Mouse (Mus musculus) forelimb bud, embryonic 11.5 days (tissue): ENCODE data around the gene Spata46.

ENCODE experiments used
- DNase-seq: peaks from one replicate; pipeline ENCODE4 v3.0.0-alpha.2; 2012; ENCODE audit warnings: low read depth, low spot score

Spata46 gene

GRCm38 (mm10) chr1:170339943-170340342, 31.3 kb downstream of the Spata46 start:
- no peak for DNase-seq

DNA sequence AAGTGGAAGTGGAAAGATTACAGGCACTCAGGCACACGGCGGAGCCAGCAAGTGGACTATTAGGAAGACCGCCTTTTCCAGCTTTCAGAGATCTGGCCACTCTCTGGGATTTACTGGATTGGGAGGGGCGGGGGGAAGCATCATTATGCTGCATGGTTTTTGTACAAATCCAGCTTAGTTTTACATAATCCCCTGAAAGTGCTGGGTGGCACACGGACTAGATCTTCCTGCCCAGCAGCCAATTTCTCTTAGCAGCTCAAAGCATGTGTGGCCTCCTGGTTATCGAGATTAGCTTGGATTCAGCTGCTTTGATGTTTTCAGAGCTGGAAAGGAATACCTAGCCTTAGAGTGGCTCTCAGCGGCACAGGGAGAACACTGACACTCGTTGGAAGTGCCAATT, 34.5 kb downstream of the Spata46 start:
- no peak for DNase-seq

DNA sequence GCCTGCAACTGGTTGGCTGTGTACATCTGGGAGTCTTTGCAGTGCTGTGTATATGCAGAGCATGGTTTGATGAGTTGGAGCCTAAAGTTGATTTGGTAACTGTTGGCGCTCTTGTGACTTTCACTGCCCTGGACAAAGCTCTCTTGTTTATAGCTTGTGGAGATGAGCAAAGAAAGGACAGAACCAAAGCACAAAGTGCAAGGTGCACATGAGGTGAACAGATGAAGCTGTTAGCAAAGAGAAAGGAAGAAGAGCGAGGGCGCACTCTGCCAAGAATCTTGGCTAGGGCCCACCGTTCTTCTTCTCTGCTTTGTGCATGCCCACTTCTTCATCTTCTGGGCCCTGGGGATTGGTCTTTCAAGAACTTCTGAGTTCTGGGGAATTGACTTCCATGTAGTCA, 35.3 kb downstream of the Spata46 start:
- no peak for DNase-seq

GRCm38 (mm10) chr1:170346266-170346665, 37.7 kb downstream of the Spata46 start:
- no peak for DNase-seq

DNA sequence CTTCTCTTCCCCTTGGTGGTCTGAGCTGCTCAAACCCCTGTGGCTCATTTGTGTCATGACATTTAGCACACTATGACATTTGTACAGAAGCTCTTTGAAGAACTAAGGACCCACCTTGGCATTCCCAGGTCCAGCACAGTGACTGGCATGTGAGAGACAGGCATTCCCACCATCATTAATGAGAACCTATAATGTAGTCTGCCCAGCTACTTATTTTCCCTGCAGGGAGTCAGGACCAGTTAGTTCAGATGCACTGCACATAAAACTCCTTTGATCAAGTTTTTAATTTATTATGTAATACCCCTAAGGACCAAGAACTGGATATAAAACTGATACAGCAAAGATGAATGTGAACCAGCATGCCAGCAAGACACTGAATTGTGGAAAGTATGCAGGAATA, 42.5 kb downstream of the Spata46 start:
- DNase-seq = no peak

DNA sequence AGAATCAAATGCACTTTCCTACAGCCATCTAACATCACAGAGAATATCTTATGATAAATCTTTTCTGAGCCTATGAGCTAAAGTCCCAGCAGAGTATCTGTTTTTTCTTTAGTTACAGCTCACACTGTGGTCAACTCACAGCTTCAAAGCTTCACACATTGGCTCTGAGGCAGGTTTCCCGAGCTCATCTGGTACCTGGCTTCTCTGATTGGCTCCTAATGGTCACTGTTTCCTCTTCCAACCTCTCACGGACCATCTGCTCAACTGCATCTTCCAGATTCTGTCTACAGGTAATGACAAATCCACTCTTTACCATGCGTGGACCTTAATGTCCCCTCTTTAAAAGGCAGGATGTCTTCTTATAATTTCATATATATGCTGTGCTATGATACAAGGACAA, 44.7 kb downstream of the Spata46 start:
- no peak for DNase-seq

DNA sequence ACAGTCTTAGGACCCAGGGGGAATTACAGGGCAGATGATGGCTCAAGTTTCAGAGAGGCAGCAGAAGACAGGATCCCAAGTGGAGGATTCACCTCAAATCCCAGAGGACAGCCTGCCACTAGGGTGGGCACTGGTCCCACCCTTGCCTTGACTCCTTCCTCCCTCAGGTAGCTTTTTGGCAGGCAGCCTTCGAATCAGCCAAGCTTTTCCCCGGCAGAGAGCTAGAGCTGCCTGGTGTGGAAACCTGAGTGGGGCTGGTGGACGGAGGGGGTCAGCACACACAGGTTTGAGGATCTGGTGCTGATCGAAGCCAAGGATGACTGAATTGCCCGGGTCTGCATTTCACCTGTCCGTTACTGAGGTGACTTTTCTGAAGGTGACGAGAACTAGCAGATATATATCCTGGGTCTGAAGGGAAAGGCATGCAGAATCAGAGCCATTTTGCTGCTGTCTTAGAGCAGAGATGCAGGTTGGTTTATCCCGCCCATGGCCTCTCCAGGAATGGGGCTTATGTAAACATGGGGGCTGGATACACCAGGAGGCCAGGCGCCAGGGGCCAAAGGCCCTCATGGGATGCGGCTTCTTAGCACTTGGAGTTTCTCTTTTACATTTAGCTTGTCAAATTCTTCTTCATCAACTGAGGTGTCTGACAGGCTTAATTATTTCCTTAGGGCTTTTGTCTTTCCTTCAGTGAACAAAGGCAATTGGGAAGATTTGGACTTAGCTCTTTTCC, 51.7 kb downstream of the Spata46 start:
- DNase-seq = no peak
